Mouse (Mus musculus) heart, adult 2 months (tissue): Measurements from ENCODE around the gene Cfap46. TPM values are rescaled to one million over a fixed set of nuclear protein-coding genes. Genes with fewer than 3 reads are reported as not detected.

ENCODE experiments used
- DNase-seq, 2 experiments: peaks; one replicate each; pipeline ENCODE4 v3.0.0; 2021
- H3K27ac ChIP-seq: fragments of 200-600 bp; 2 replicates; pipeline ENCODE4 v1.8.1; 2022
- H3K27me3 ChIP-seq: fragments of 200-500 bp; 2 replicates; pipeline ENCODE4 v1.6.1; 2012; ENCODE audit warnings: mild to moderate bottlenecking, low read length, inconsistent platforms, mixed read lengths; ENCODE audit not compliant: control insufficient read depth, insufficient read depth
- H3K36me3 ChIP-seq: fragments of 200-500 bp; 2 replicates; pipeline ENCODE4 v1.6.1; 2012; ENCODE audit warnings: low read length, inconsistent platforms; ENCODE audit not compliant: control insufficient read depth, insufficient read depth
- H3K4me1 ChIP-seq: fragments of 200-500 bp; 2 replicates; pipeline ENCODE4 v1.6.1; 2011; ENCODE audit warnings: low read length; ENCODE audit not compliant: control insufficient read depth, insufficient read depth
- H3K4me3 ChIP-seq: fragments of 200-600 bp; 2 replicates; pipeline ENCODE4 v1.8.1; 2022
- H3K79me2 ChIP-seq: fragments of 200-500 bp; replicated peaks from 2 replicates; pipeline ENCODE4 v1.6.1; 2012; ENCODE audit warnings: mild to moderate bottlenecking, inconsistent platforms, low read length, moderate library complexity, mixed read lengths; ENCODE audit not compliant: control insufficient read depth, insufficient read depth
- H3K9ac ChIP-seq: fragments of 200-500 bp; 2 replicates; pipeline ENCODE4 v1.6.1; 2012; ENCODE audit warnings: low read depth, mild to moderate bottlenecking, control low read depth, inconsistent platforms, low read length, mixed read lengths
- CTCF ChIP-seq: fragments of 200-600 bp; IDR thresholded peaks from 2 replicates; pipeline ENCODE4 v1.8.1; 2022; ENCODE audit warnings: antibody characterized with exemption, mild to moderate bottlenecking, moderate library complexity
- EP300 ChIP-seq: fragments of 200-500 bp; IDR thresholded peaks from 2 replicates; pipeline ENCODE4 v1.6.1; 2011; ENCODE audit warnings: low read depth, low read length, control low read depth; ENCODE audit not compliant: insufficient read depth
- POLR2A ChIP-seq: fragments of 200-500 bp; IDR thresholded peaks from 2 replicates; pipeline ENCODE4 v1.6.1; 2011; ENCODE audit warnings: mild to moderate bottlenecking, low read depth, low read length, control low read depth; ENCODE audit not compliant: insufficient read depth
- WGBS: fragments of 180-500 bp; shearing (Covaris S2); methylation state at CpG from one replicate; pipeline ENCODE4 v1.1.7; 2018; 5-methylcytosine and 5-hydroxymethylcytosine counted together
- intact Hi-C: fragments of 180-260 bp; cut with DNase I; formaldehyde crosslinking; loops from one replicate; pipeline ENCODE4 v1.15.1; 2025
- polyA plus RNA-seq: library from polyadenylated mRNA; depleted of rRNA; stranded (reverse); fragments of >200 nt; gene quantifications from 2 replicates; pipeline ENCODE4 v1.2.3, GENCODE M21; 2012
- total RNA-seq, 2 experiments: library from RNA; stranded (reverse); gene quantifications; 2 replicates each; pipeline ENCODE4 v1.2.3; 2021

The Cfap46 gene
- total and polyA plus RNA-seq, 3 experiments: 0.08 to 1.00 TPM; not detected in 1

- no peak for TF ChIP-seq POLR2A
- TF ChIP-seq CTCF: peak; percentile 91
- intact Hi-C loops: loop anchor here (2.0 kb wide), 1 partner anchor 69 kb away; no protein-coding TSS in a partner anchor
- H3K27me3 ChIP-seq: no peaks in the 10 kb centered on the region
- no peak overlapping the region for H3K4me3 ChIP-seq
- peak; percentile 25 to 56 for DNase-seq
- no peak overlapping the region for H3K27ac ChIP-seq
- no peak overlapping the region for H3K9ac ChIP-seq
- 44% methylated on average over 12 of the region's 12 CpGs for WGBS
- no peaks in the 10 kb centered on the region for H3K79me2 ChIP-seq
- no peaks in the 10 kb centered on the region for H3K36me3 ChIP-seq
- 0 out of 2 replicates have a peak, but pooled peaks cover 1% of the 10 kb centered on the region for H3K4me1 ChIP-seq
Measured at GRCm38 (mm10) chr7:139615767-139616766, 67.5 kb downstream of the Cfap46 start.

DNA sequence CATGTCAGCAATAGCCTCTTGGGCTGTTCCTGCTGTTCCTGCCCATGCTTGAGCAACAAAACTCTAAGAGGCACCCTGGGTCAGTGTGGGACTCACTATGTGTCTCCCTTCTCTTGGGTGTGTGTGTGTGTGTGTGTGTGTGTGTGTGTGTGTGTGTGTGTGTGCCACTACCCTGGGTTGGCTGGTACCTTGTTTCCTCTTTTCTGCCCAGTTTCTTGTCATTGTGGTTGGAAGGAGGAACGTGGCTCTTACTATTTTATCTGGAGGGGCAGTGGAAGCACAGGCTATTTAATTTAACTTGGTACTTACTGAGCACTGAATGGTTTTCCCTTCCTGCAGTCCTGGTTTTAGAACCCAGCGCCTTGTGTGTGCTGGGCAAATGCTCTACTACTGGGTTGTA is 73.3 kb downstream of the Cfap46 start:
- no peaks in the 10 kb centered on the region for H3K27me3 ChIP-seq
- H3K4me1 ChIP-seq: no peaks in the 10 kb centered on the region
- H3K36me3 ChIP-seq: no peaks in the 10 kb centered on the region
- DNase-seq: no peak
- no peak overlapping the region for H3K27ac ChIP-seq
- WGBS: 52% methylated on average over 2 of the region's 2 CpGs
- H3K9ac ChIP-seq: no peak overlapping the region
- intact Hi-C loops: no loop called here
- H3K4me3 ChIP-seq: no peak overlapping the region
- no peaks in the 10 kb centered on the region for H3K79me2 ChIP-seq
- no peak for TF ChIP-seq POLR2A
- TF ChIP-seq CTCF: no peak
- TF ChIP-seq EP300: no peak

DNA sequence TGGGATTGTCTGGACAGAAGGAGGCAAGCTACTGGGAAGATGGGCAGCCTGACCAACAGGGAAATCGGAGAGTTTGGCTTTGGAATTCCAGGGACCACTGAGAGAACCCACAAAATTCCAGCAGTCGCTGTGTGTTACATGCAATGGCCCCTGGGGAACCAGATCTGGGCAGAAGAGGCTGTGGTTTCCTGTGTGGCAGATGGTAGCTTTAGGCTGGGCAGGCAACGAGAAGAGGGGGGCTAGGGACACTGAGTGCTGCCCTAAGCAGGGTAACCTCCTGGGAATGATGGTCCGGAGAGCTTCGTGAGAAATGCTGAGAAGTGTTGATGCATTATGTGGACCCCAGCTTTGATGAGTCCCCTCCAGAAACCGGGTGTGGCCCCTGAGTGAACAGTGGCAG is 87.8 kb downstream of the Cfap46 start:
- H3K79me2 ChIP-seq: no peaks in the 10 kb centered on the region
- TF ChIP-seq POLR2A: no peak
- no peak for TF ChIP-seq EP300
- no peak for TF ChIP-seq CTCF
- H3K27ac ChIP-seq: no peak overlapping the region
- no peak overlapping the region for H3K9ac ChIP-seq
- H3K4me1 ChIP-seq: no peaks in the 10 kb centered on the region
- no peaks in the 10 kb centered on the region for H3K27me3 ChIP-seq
- intact Hi-C loops: no loop called here
- H3K4me3 ChIP-seq: no peak overlapping the region
- DNase-seq: no peak
- WGBS: 60% methylated on average over 6 of the region's 6 CpGs
- no peaks in the 10 kb centered on the region for H3K36me3 ChIP-seq

DNA sequence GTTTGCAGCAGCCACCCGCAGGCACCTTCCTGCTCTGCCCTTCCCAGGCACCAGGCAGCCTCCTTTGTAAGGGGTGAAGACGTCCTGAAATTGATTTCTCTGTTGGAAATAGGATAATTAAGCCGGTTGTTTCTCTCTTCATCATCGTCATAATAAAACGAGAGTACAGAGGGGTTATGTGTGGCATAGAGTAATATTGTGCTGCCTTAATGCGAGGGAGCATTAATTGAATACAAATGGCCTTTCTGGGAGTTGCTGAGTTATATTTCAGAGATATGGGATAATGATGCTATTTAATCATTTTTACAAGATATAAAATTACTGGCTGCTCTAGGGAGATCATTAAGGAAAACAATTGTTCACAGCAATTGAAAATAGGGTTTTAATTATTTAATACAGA is 88.3 kb downstream of the Cfap46 start:
- Histone ChIP-seq H3K79me2 (no peaks in the 10 kb centered on the region), H3K27me3 (no peaks in the 10 kb centered on the region), H3K9ac (no peak overlapping the region), H3K4me1 (no peaks in the 10 kb centered on the region), H3K27ac (no peak overlapping the region), H3K36me3 (no peaks in the 10 kb centered on the region), H3K4me3 (no peak overlapping the region)
- no peak for DNase-seq
- 71% methylated on average over 6 of the region's 6 CpGs for WGBS
- TF ChIP-seq EP300: no peak
- TF ChIP-seq POLR2A: no peak
- no peak for TF ChIP-seq CTCF
- intact Hi-C loops: no loop called here

GRCm38 (mm10) chr7:139591311-139591710 is 92.3 kb downstream of the Cfap46 start:
- WGBS: 67% methylated on average over 5 of the region's 5 CpGs
- DNase-seq: no peak
- H3K27me3 ChIP-seq: no peaks in the 10 kb centered on the region
- H3K4me3 ChIP-seq: no peak overlapping the region
- no peak for TF ChIP-seq POLR2A
- no peak for TF ChIP-seq EP300
- TF ChIP-seq CTCF: no peak
- no peak overlapping the region for H3K27ac ChIP-seq
- intact Hi-C loops: no loop called here
- H3K9ac ChIP-seq: no peak overlapping the region
- H3K4me1 ChIP-seq: no peaks in the 10 kb centered on the region
- no peaks in the 10 kb centered on the region for H3K36me3 ChIP-seq
- H3K79me2 ChIP-seq: no peaks in the 10 kb centered on the region

DNA sequence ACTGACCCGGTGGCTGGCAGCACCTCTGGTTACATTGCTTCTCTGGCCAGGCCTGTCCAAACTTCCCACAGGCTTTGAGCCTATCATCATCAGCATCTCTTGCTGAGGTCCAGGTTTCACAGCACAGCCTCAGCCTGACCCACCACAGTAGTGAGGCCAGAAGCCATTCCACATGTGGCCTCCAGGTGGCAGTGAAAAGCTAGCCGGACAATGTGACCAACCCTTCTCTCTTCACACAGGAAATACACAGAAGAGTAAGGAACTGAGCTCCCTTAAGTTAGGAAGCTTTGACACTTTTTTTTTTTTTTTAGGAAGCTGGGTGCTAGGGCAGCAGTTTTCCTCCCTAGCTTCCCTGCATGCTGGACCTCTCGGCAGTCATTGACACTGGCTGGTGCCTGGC is 93.3 kb downstream of the Cfap46 start:
- no peaks in the 10 kb centered on the region for H3K36me3 ChIP-seq
- no peak overlapping the region for H3K4me3 ChIP-seq
- H3K27ac ChIP-seq: no peak overlapping the region
- intact Hi-C loops: no loop called here
- no peak overlapping the region for H3K9ac ChIP-seq
- no peak for DNase-seq
- WGBS: 30% methylated on average over 3 of the region's 3 CpGs
- TF ChIP-seq EP300 (no peak), CTCF (peak; percentile 77)
- no peaks in the 10 kb centered on the region for H3K79me2 ChIP-seq
- H3K27me3 ChIP-seq: peaks cover 5% of the 10 kb centered on the region; the same call in 1 of the 2 replicates
- no peaks in the 10 kb centered on the region for H3K4me1 ChIP-seq
